Mouse (Mus musculus) Patski (cell line): ENCODE data around the gene Izumo1r. TPM values are rescaled to one million over a fixed set of nuclear protein-coding genes. Genes with fewer than 3 reads are reported as not detected.

Experiments
- ATAC-seq: fragments of 100-300 bp; one replicate; pipeline ENCODE4 v1.8.0; 2021
- CTCF ChIA-PET: fragments of 350-600 bp; sonication (Branson Sonifier 250); formaldehyde crosslinking; loops from one replicate; lab custom pipeline; 2022; ENCODE audit warnings: inconsistent platforms; lab: Charles Lee
- POLR2A ChIA-PET: fragments of 350-600 bp; sonication (Branson Sonifier 250); formaldehyde crosslinking; loops from one replicate; lab custom pipeline; 2022; ENCODE audit warnings: antibody characterized with exemption, inconsistent platforms; lab: Charles Lee
- DNase-seq: peaks from one replicate; pipeline ENCODE4 v3.0.0-alpha.2; 2011; ENCODE audit warnings: low read depth, low spot score
- H3K27me3 ChIP-seq: fragments of 371-371 bp; one replicate; pipeline ENCODE4 v1.5.1; 2021
- CTCF ChIP-seq: fragments of 100-300 bp; IDR thresholded peaks from one replicate; pipeline ENCODE4 v1.5.1; 2021
- in situ Hi-C: fragments of 300-500 bp; cut with MboI; formaldehyde crosslinking; loops from 3 replicates; pipeline ENCODE4 v1.11.1; 2018; ENCODE audit warnings: low pct_unique_long_range_greater_than_20kb, mixed read lengths
- polyA plus RNA-seq: library from polyadenylated mRNA; unstranded; gene quantifications from one replicate; pipeline ENCODE4 v1.2.3, GENCODE M21; 2021

Gene Izumo1r
- polyA plus RNA-seq, 1 experiment from 2014 or later: not detected

DNA sequence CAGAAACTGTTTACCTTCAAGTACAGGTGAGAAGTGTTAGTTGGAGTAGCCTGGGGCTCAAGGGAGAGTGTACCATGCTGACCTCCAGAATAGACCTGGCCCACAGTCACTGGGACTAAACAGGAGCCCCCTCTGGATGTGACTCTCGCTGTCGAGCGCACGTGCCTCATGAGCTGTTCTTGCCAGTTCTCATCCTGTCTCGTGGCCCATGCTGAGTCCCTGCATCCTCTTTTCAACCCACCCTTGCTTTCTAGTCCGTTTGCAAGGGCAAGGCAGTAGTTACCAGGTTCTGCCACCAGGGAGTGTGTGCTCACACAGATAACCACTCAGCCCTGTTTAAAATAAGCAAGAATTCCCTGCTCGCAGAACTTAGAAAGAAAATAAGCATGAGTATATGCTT lies 36.8 kb downstream of the Izumo1r start:
- ATAC-seq: no peak
- H3K27me3 ChIP-seq: peaks cover 24% of the 10 kb centered on the region
- CTCF ChIA-PET: no interaction called here
- no peak for TF ChIP-seq CTCF
- no peak for DNase-seq
- in situ Hi-C loops: no loop called here
- POLR2A ChIA-PET: no interaction called here

DNA sequence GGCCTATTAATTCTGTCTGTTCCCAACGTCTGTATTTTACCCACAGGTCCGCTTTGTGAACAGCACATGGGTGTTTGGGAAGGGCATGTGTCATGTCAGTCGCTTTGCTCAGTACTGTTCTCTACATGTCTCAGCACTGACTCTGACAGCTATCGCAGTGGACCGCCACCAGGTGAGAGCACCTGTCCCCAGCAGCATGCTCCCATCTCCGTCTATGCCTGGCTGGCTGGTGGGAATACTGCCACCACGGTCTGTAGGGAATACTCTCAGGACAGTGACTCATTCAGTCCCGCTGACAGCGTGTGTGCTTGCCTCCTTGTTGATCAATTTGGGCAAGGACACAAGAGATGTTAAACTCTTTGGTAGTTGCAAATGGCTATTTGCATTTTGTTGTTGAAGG lies 39.0 kb downstream of the Izumo1r start:
- CTCF ChIA-PET: no interaction called here
- in situ Hi-C loops: no loop called here
- no peak for TF ChIP-seq CTCF
- POLR2A ChIA-PET: no interaction called here
- DNase-seq (no peak), ATAC-seq (no peak)
- peaks cover 36% of the 10 kb centered on the region for H3K27me3 ChIP-seq

DNA sequence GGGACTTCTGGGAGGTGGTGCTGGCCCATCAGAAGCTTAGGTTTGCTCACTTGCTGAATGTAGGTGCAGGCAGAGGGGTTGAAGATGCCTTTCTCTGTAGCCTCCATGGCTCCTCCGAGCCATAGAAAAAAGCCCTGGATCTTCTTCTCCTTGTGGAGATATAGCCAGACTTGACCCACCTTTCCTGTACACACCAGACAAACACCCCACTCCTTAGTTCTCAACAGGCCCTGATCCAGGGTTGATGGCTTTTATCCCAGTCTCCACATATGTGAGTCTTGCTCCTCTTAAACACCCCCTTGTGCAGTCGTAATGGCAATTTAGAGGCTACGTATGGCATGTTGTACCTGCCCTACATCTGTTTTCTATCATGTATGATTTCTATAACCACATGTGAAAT lies 40.6 kb downstream of the Izumo1r start:
- no peak for DNase-seq
- in situ Hi-C loops: no loop called here
- ATAC-seq: no peak
- ChIA-PET POLR2A (no interaction called here), CTCF (no interaction called here)
- no peak for TF ChIP-seq CTCF
- H3K27me3 ChIP-seq: peaks cover 49% of the 10 kb centered on the region

DNA sequence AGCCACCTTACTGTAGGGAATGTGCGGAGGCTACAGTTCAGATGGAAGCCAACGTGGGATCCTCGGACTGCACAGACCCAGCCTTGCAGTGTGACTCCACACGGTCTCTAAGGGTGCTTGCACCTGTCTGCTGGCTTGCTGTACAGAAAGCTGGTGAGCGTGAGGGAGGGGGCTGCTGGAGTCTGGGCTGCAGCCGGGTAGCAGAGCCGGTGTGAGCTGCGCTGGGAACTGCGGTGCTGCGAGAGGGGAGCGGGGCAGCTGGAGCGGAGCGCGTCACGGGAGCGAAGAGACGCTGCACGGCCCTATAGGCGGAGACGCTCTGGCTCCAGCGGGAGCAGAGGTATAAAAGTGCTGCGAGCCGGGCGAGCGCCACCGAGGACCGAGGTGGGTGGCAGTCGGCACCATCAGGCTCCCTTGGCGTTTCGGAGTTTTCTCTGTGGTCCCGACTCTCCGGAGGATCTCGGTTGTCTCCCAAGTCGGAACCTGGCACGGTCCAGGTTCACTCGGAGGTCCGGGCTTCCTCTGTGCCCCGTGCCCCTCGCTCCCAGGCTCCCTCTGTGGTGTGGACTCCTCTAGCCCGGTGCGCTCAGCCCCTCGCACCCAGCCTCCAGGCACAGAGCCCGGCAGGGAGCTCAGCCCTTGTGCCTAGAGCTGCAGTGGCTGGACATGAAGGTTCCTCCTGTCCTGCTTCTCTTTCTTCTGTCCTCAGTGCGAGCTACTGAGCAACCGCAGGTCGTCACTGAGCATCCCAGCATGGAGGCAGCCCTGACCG lies 43.7 kb downstream of the Izumo1r start, which contains the start of gene Gpr83:
TSS of gene Gpr83 (plus strand) at position 343 of the 772 bp plus-strand sequence.
- no peak for TF ChIP-seq CTCF
- ChIA-PET CTCF (no interaction called here), POLR2A (no interaction called here)
- in situ Hi-C loops: no loop called here
- DNase-seq (no peak), ATAC-seq (peak; percentile 15)
- peaks cover 47% of the 10 kb centered on the region for H3K27me3 ChIP-seq

DNA sequence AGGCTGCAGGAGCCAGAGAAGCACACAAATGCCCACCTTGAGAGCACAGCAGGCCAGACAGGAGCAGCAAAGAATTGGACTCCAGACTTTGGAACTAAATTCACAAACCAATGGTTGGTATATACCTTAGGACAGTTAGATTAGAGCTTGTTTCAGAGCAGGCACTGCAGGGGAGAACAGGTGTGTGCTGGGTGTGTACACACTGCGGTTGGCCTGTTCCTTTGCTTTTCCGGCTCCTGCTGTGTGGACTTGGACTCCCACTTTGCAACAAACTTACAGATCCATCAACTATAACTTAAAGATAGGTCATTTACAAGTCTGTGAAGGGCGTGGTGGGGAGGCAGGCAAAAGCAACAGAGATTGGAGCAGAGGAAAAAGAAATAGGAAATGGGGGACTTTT lies 45.0 kb downstream of the Izumo1r start:
- peaks cover 47% of the 10 kb centered on the region for H3K27me3 ChIP-seq
- TF ChIP-seq CTCF: no peak
- ATAC-seq (no peak), DNase-seq (no peak)
- CTCF ChIA-PET: no interaction called here
- in situ Hi-C loops: no loop called here
- POLR2A ChIA-PET: no interaction called here

DNA sequence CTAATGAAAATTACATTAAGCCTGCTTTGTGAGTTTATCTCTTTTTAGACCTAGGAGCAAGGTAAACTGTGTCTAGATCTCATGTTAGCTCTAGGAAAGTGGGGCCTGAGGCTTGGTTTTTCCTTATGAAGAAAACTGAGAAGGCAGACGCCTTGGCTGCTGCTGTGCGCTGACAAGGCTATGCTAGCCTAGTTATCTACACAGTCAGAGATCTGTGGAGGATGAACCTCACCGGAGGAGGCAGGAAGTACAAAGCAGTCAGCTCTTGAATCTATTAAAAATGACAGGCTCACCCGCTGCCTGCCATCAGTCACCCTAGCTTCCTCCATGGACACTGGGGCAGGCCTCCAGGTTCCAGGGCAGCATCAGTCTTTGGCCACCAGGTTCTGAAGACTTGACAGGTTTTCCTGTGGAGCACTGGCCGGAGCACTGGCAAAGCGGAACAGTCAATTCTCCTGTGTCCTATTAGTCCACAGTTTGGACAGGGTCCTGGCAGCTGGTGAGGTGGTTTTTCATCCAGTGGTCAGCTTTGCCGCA lies 45.5 kb downstream of the Izumo1r start:
- POLR2A ChIA-PET: no interaction called here
- H3K27me3 ChIP-seq: peaks cover 41% of the 10 kb centered on the region

DNA sequence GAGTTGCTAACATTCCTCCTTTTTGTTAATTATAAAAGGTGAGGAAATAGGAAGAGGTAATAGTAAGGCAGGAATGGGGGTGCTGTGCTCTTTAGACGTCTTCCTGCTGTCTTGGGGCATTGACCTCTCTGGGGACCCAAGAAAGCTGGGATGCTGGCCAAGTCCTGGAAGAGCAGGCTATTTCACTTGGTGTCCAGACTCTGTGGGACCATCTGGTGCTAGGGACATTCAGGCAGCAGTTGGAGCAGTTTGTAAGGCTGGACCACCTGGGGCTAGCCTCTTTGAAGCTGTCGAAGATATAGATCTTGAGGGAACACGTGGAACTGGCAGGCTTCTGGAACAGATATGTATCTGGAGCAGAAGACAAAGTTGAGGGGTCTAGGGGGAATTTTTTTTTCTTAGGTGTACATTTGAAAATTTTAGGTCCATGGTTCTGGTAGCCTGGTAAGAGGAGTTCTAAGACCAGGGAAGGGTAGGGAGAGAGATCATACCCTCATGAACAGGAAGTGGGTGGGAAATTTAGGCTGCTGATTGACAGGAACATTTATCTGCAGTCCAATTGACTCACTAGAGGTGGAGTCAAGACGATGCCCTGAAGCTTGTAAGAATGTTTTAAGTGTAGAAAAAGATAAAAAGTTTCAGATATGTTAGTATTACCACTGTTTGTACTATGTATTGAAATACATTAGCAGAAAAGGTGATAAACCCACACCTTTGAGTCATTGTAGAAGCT lies 46.7 kb downstream of the Izumo1r start:
- no peak for DNase-seq
- in situ Hi-C loops: no loop called here
- ATAC-seq: no peak
- TF ChIP-seq CTCF: no peak
- H3K27me3 ChIP-seq: peaks cover 37% of the 10 kb centered on the region
- POLR2A ChIA-PET: no interaction called here
- CTCF ChIA-PET: no interaction called here

More for the DNA sequence above, 45.5 kb downstream of the Izumo1r start:
- in situ Hi-C loops: no loop called here
- no peak for TF ChIP-seq CTCF
- ATAC-seq: no peak
- DNase-seq: no peak
- CTCF ChIA-PET: no interaction called here

DNA sequence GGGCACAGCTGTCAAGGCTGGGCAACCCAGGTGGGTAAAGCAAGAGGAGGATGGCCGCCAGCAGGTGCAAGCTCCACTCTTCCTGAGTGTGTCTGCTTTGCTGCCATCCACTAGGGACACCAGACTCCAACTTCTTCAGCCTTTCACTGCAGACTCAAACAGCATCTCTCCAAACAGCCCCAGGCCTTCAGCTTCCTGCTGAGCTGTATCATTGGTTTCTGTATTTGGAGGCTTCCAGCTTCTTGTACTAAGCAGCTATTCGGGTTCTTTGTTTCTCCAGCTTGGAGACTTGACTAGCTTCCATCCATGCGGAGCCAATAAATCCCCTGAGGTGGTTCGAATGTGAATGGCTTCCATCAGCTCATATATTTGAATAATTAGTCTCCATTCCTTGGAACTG lies 49.2 kb downstream of the Izumo1r start:
- ChIA-PET POLR2A (interaction anchor here (0.5 kb wide), 1 partner anchor 615 kb away, joined by 8 read pairs; no protein-coding TSS in a partner anchor), CTCF (interaction anchor here (1.2 to 1.9 kb wide), 3 partner anchors 10 to 161 kb away, joined by 3 to 5 read pairs (median 3); no protein-coding TSS in a partner anchor)
- no peak for TF ChIP-seq CTCF
- DNase-seq (no peak), ATAC-seq (no peak)
- H3K27me3 ChIP-seq: peaks cover 24% of the 10 kb centered on the region
- in situ Hi-C loops: no loop called here

DNA sequence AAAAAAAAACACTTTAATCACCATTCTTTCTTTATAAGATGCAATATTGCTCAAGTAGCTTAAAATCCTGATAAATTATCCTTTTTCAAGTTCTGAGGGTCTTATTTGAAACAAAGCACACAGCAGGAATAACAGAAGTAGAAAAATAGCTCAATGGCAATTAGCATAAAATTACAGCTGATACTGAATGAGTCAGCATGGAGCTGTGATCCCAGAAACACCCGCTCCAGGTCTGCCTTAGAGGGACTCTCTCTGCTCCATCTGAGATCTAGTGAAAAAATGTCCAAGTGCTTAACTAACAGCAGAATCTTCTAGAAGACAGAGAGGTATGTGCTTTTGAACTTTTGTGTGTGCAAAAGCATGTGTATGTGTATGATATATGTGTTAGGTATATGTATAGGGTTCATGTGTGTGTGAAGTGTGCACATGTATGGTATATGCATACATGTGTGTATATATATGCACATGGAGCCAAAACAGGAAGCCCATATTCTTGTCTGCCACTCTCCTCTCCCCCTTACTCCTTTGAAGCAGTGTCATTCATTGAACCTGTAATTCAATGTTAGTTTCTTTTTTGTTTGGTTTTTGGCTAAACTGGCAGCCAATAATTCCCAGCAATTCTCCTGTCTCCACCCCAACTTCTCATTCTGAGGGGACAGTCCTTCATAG lies 55.3 kb downstream of the Izumo1r start:
- TF ChIP-seq CTCF: no peak
- ATAC-seq (no peak), DNase-seq (no peak)
- ChIA-PET CTCF (interaction anchor here (1.4 to 1.7 kb wide), 2 partner anchors 13 to 167 kb away, joined by 3 to 4 read pairs; no protein-coding TSS in a partner anchor), POLR2A (interaction anchor here (0.6 kb wide), 1 partner anchor 11 kb away, joined by 4 read pairs; no protein-coding TSS in a partner anchor)
- no peaks in the 10 kb centered on the region for H3K27me3 ChIP-seq
- in situ Hi-C loops: no loop called here

DNA sequence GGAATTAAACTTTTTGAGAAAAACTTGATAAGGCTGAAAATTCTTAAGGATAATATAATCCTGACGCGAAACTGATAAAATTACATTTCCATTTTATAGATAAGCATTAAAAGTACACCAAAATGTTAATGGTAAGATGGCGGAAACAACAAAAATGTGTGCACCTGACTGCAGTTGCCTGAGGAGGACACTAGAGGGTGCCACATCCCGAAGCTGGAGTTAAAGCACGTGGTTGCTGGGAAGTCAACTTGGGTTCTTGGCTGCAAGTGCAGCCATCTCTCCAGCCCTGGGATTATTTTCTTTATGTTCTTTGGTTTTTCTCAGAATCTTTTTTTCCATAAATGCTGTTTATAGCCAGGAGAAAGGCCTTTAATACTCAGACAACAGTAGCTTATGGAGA lies 57.3 kb downstream of the Izumo1r start:
- DNase-seq (no peak), ATAC-seq (no peak)
- POLR2A ChIA-PET: no interaction called here
- CTCF ChIA-PET: interaction anchor here (1.0 kb wide), 1 partner anchor 34 kb away, joined by 3 read pairs; no protein-coding TSS in a partner anchor
- H3K27me3 ChIP-seq: no peaks in the 10 kb centered on the region
- in situ Hi-C loops: no loop called here
- peak; percentile 63 for TF ChIP-seq CTCF
